Mouse (Mus musculus) megakaryocyte, embryonic 14.5 days (primary cell): ENCODE data around the gene Arid3b.

Source experiments
- FLI1 ChIP-seq: IDR thresholded peaks from 2 replicates; pipeline ENCODE4 v1.6.1; 2012; ENCODE audit warnings: low read length, inconsistent platforms, mixed read lengths
- GATA1 ChIP-seq: IDR thresholded peaks from 3 replicates; pipeline ENCODE4 v1.6.1; 2012; ENCODE audit warnings: mixed read lengths, low read length, inconsistent platforms, borderline replicate concordance

DNA sequence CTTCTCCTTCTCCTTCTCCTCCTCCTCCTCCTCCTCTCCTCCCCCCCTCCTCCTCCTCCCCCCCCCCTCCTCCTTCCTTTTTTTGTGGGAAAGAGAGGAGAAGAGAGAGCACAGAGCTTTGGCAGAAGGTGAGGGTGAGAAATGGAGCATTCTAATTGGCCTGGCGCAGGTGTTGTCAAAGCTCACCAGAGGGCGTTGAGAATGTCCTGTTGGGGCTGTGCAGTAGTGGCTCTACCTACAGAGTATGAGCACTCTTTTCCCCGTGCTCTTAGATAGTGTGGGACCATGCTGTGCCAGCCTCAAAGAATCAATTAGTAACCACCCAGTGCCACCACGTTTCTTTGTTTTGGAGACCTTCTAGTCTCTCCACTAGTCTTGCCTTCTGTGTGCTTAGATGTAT, 43.7 kb upstream of the Arid3b start:
- TF ChIP-seq GATA1: no peak
- no peak for TF ChIP-seq FLI1
